Comparison of ENCODE assay signal across 9 mouse cellular contexts in genomic region chr1:158953479-158954207, GRCm38 (mm10). TPM values are rescaled to one million over a fixed set of nuclear protein-coding genes. Genes with fewer than 3 reads are reported as not detected.
DNase-seq lines count a peak whose midpoint lies in the region; ATAC-seq lines count a peak whose summit lies in the region.
"Had no signal": no experiment of that assay in that cellular context is flagged by ENCODE, and none has a peak within 500 bp of the region (broad histone marks: within the 10 kb centered on the region; RNA-seq: fewer than 3 reads in every experiment).

No protein-coding gene starts in this region.

- 45% methylated on average over 6 of the region's 6 CpGs for WGBS in intestine, embryonic 14.5 days
- 46% methylated on average over 6 of the region's 6 CpGs for WGBS in limb, embryonic 10.5 days
- 43% methylated on average over 6 of the region's 6 CpGs for whole genome bisulfite sequencing in midbrain, embryonic 15.5 days

- H3K4me2 ChIP-seq in intestine, embryonic 14.5 days (ENCODE audit: low read length) = no peak overlapping the region
- no peak overlapping the region for H3K4me2 ChIP-seq in midbrain, embryonic 15.5 days

- no peaks in the 10 kb centered on the region for H3K4me1 ChIP-seq in intestine, embryonic 14.5 days (replicated peaks; ENCODE audit: control insufficient read depth, insufficient read depth, low read length)
- peaks cover 31% of the 10 kb centered on the region for H3K4me1 ChIP-seq in limb, embryonic 10.5 days
- no peaks in the 10 kb centered on the region for H3K4me1 ChIP-seq in midbrain, embryonic 15.5 days

- no peak overlapping the region for H3K27ac ChIP-seq in intestine, embryonic 14.5 days (ENCODE audit: low read depth)
- H3K27ac ChIP-seq in limb, embryonic 10.5 days = no peak overlapping the region
- no peak overlapping the region for H3K27ac ChIP-seq in midbrain, embryonic 15.5 days

- H3K27me3 ChIP-seq in intestine, embryonic 14.5 days (replicated peaks; ENCODE audit: control insufficient read depth, insufficient read depth, low read length) = no peaks in the 10 kb centered on the region
- 0 out of 2 replicates have a peak, but pooled peaks cover 4% of the 10 kb centered on the region for H3K27me3 ChIP-seq in limb, embryonic 10.5 days (ENCODE audit: low read depth, poor library complexity, severe bottlenecking)
- H3K27me3 ChIP-seq in midbrain, embryonic 15.5 days (replicated peaks) = no peaks in the 10 kb centered on the region

- no peak overlapping the region for H3K4me3 ChIP-seq in intestine, embryonic 14.5 days (ENCODE audit: low read depth, low read length)
- H3K4me3 ChIP-seq in limb, embryonic 10.5 days = no peak overlapping the region
- H3K4me3 ChIP-seq in midbrain, embryonic 15.5 days = no peak overlapping the region
- H3K4me3 ChIP-seq: erythroblast, embryonic 14.5 days had no signal

- H3K36me3 ChIP-seq in intestine, embryonic 14.5 days (ENCODE audit: control insufficient read depth, insufficient read depth, low read length) = no peaks in the 10 kb centered on the region
- H3K36me3 ChIP-seq in limb, embryonic 10.5 days = no peaks in the 10 kb centered on the region
- H3K36me3 ChIP-seq in midbrain, embryonic 15.5 days (replicated peaks) = no peaks in the 10 kb centered on the region

- H3K9me3 ChIP-seq in intestine, embryonic 14.5 days (ENCODE audit: control insufficient read depth, low read length) = no peaks in the 10 kb centered on the region
- H3K9me3 ChIP-seq in limb, embryonic 10.5 days (replicated peaks) = no peaks in the 10 kb centered on the region
- H3K9me3 ChIP-seq in midbrain, embryonic 15.5 days = no peaks in the 10 kb centered on the region

- peak; percentile 79 for ATAC-seq in intestine, embryonic 14.5 days (replicated peaks; ENCODE audit: low FRiP score, low TSS enrichment, low read depth)
- ATAC-seq in midbrain, embryonic 15.5 days (replicated peaks) = peak; percentile 64

- H3K9ac ChIP-seq in intestine, embryonic 14.5 days (ENCODE audit: low read length) = no peak overlapping the region
- H3K9ac ChIP-seq in midbrain, embryonic 15.5 days = no peak overlapping the region

- DNase-seq in urinary bladder, adult 18-20 months (ENCODE audit: low spot score in 2 of 2) = peak; percentile 27 to 31
- DNase-seq in urinary bladder, postnatal 10 days (ENCODE audit: low spot score) = no peak
- peak; percentile 62 for DNase-seq in cerebellum, adult 8-10 months
- peak; percentile 91 for DNase-seq in forelimb bud, embryonic 11.5 days (ENCODE audit: low read depth, low spot score)
- peak; percentile 83 for DNase-seq in intestine, embryonic 14.5 days (ENCODE audit: low spot score)
- peak; percentile 82 for DNase-seq in limb, embryonic 10.5 days (ENCODE audit: low spot score)
- DNase-seq in thymus, postnatal 25 days = peak; percentile 23

RNA-seq across cellular contexts. Expression of gene Pappa2, which starts 26.6 kb away (rescaled TPM):
- polyA plus RNA-seq in intestine, embryonic 14.5 days (2014; fragmentation: Nextera tagmentation; extraction: Ambion mirVana) = 0.04 and 0.14 TPM in 2 replicates
- 0.10 and 0.41 TPM in 2 replicates for polyA plus RNA-seq in limb, embryonic 10.5 days (2016; fragmentation: Nextera tagmentation; extraction: Ambion mirVana)
- 0.43 and 0.63 TPM in 2 replicates for polyA plus RNA-seq in midbrain, embryonic 15.5 days (2015; fragmentation: Nextera tagmentation; extraction: Ambion mirVana)
- polyA plus RNA-seq: erythroblast, embryonic 14.5 days had no signal
